29 mouse cellular contexts compared by ENCODE assay signal in genomic region chr4:40496354-40496753, GRCm38 (mm10). TPM values are rescaled to one million over a fixed set of nuclear protein-coding genes. Genes with fewer than 3 reads are reported as not detected.
DNase-seq lines count a peak whose midpoint lies in the region; ATAC-seq and TF ChIP-seq lines count a peak whose summit lies in the region.
"Had no signal": no experiment of that assay in that cellular context is flagged by ENCODE, and none has a peak within 500 bp of the region (broad histone marks: within the 10 kb centered on the region; RNA-seq: fewer than 3 reads in every experiment).

No protein-coding gene starts in this region.

- TF ChIP-seq POLR2A in cortical plate, adult 2 months (IDR thresholded peaks at IDR 0.05; ENCODE audit: extremely low read depth, insufficient read depth, low read length) = no peak

- H3K4me3 ChIP-seq in hindbrain, embryonic 14.5 days (replicated peaks; ENCODE audit: low read length) = no peak overlapping the region
- H3K4me3 ChIP-seq in hindbrain, embryonic 16.5 days (ENCODE audit: low read length) = no peak overlapping the region
- no peak overlapping the region for H3K4me3 ChIP-seq in cortical plate, adult 2 months (ENCODE audit: insufficient read depth, low read length)
- H3K4me3 ChIP-seq: forebrain, embryonic 15.5 days; hindbrain, embryonic 10.5 days; intestine, embryonic 15.5 days; stomach, embryonic 15.5 days had no signal

- peak; percentile 51; the same call in 1 of the 2 replicates for ATAC-seq in hindbrain, embryonic 14.5 days (ENCODE audit: low FRiP score)
- no peak for ATAC-seq in hindbrain, embryonic 16.5 days
- ATAC-seq: activated CD4-positive, CD25-positive, alpha-beta regulatory T cell, adult 4 months; forebrain, embryonic 15.5 days; hindbrain, postnatal 0 days; intestine, embryonic 15.5 days had no signal

- H3K27me3 ChIP-seq in hindbrain, embryonic 14.5 days (ENCODE audit: control insufficient read depth, insufficient read depth, low read length) = no peaks in the 10 kb centered on the region
- no peaks in the 10 kb centered on the region for H3K27me3 ChIP-seq in hindbrain, embryonic 16.5 days (replicated peaks; ENCODE audit: control insufficient read depth, insufficient read depth, low read length)
- H3K27me3 ChIP-seq: forebrain, embryonic 15.5 days; intestine, embryonic 15.5 days; stomach, embryonic 15.5 days had no signal

- H3K9ac ChIP-seq in hindbrain, embryonic 14.5 days = no peak overlapping the region
- no peak overlapping the region for H3K9ac ChIP-seq in hindbrain, embryonic 16.5 days (ENCODE audit: low read depth, low read length)
- H3K9ac ChIP-seq: forebrain, embryonic 15.5 days; intestine, embryonic 15.5 days; liver, embryonic 14.5 days; stomach, embryonic 15.5 days had no signal

- no peak overlapping the region for H3K4me2 ChIP-seq in hindbrain, embryonic 14.5 days (replicated peaks)
- no peak overlapping the region for H3K4me2 ChIP-seq in hindbrain, embryonic 16.5 days (ENCODE audit: low read length)
- H3K4me2 ChIP-seq: forebrain, embryonic 15.5 days; intestine, embryonic 15.5 days; stomach, embryonic 15.5 days had no signal

- DNase-seq in hindbrain, embryonic 14.5 days (ENCODE audit: low spot score) = no peak
- DNase-seq in right cerebral cortex, adult 18-20 months = peak; percentile 53
- DNase-seq in right cerebral cortex, postnatal 14 days = no peak
- no peak for DNase-seq in kidney, adult 9 months
- DNase-seq in kidney, adult 18-20 months = no peak
- DNase-seq: adrenal gland, adult 8-10 months; B cell, adult 2 months; cerebellum, adult 18-20 months; cerebellum, postnatal 10 days; gastrocnemius, postnatal 10 days; heart, postnatal 14 days; kidney, adult 8-10 months; kidney, postnatal 10 days; liver; lung, adult 2 months; lung, postnatal 10 days; midbrain, embryonic 14.5 days; right cerebral cortex, postnatal 25 days; thymus, postnatal 14 days had no signal

- H3K9me3 ChIP-seq in hindbrain, embryonic 14.5 days (ENCODE audit: control insufficient read depth, low read length) = no peaks in the 10 kb centered on the region
- no peaks in the 10 kb centered on the region for H3K9me3 ChIP-seq in hindbrain, embryonic 16.5 days (ENCODE audit: control insufficient read depth, low read length)
- H3K9me3 ChIP-seq: forebrain, embryonic 15.5 days; hindbrain, embryonic 10.5 days; intestine, embryonic 15.5 days; stomach, embryonic 15.5 days had no signal

- no peaks in the 10 kb centered on the region for H3K4me1 ChIP-seq in hindbrain, embryonic 14.5 days (replicated peaks; ENCODE audit: control insufficient read depth, insufficient read depth, low read length)
- H3K4me1 ChIP-seq in hindbrain, embryonic 16.5 days (ENCODE audit: control insufficient read depth, insufficient read depth, low read depth, low read length) = no peaks in the 10 kb centered on the region
- peaks cover 2% of the 10 kb centered on the region; the same call in 1 of the 2 replicates for H3K4me1 ChIP-seq in cortical plate, adult 2 months (ENCODE audit: control insufficient read depth, insufficient read depth, low read length)
- H3K4me1 ChIP-seq: forebrain, embryonic 15.5 days; hindbrain, embryonic 10.5 days; intestine, embryonic 15.5 days; stomach, embryonic 15.5 days had no signal

- no peak overlapping the region for H3K27ac ChIP-seq in hindbrain, embryonic 14.5 days
- H3K27ac ChIP-seq in hindbrain, embryonic 16.5 days (ENCODE audit: low read depth, low read length) = no peak overlapping the region
- peak overlapping the region; percentile 73 for H3K27ac ChIP-seq in cortical plate, adult 2 months (ENCODE audit: insufficient read depth, low read length)
- H3K27ac ChIP-seq: forebrain, embryonic 15.5 days; hindbrain, embryonic 10.5 days; hindbrain, postnatal 0 days; intestine, embryonic 15.5 days; liver, embryonic 14.5 days; macrophage; stomach, embryonic 15.5 days had no signal

- H3K36me3 ChIP-seq in hindbrain, embryonic 14.5 days (replicated peaks; ENCODE audit: control insufficient read depth, insufficient read depth) = no peaks in the 10 kb centered on the region
- no peaks in the 10 kb centered on the region for H3K36me3 ChIP-seq in hindbrain, embryonic 16.5 days (ENCODE audit: control insufficient read depth, insufficient read depth, low read length)
- H3K36me3 ChIP-seq: forebrain, embryonic 15.5 days; hindbrain, embryonic 10.5 days; intestine, embryonic 15.5 days; stomach, embryonic 15.5 days had no signal

- WGBS in hindbrain, embryonic 14.5 days = 78% methylated on average over 6 of the region's 6 CpGs
- 81% methylated on average over 6 of the region's 6 CpGs for WGBS in hindbrain, embryonic 16.5 days

- TF ChIP-seq CTCF in cortical plate, adult 2 months (IDR thresholded peaks at IDR 0.05; ENCODE audit: extremely low read depth, insufficient read depth, low read length) = no peak

RNA-seq across cellular contexts. Expression of gene Tmem215, which starts 24.4 kb away (rescaled TPM):
- 0.67 and 1.5 TPM in 2 replicates for polyA plus RNA-seq in hindbrain, embryonic 14.5 days (2014; fragmentation: Nextera tagmentation; extraction: Ambion mirVana)
- polyA plus RNA-seq in hindbrain, embryonic 16.5 days (2015; fragmentation: Nextera tagmentation; extraction: Ambion mirVana) = 1.1 and 1.4 TPM in 2 replicates
- polyA plus RNA-seq in cortical plate, adult 2 months (2012; rRNA removed) = 10.9 and 12.9 TPM in 2 replicates
- polyA plus RNA-seq: activated CD4-positive, CD25-positive, alpha-beta regulatory T cell, adult 4 months; macrophage had no signal
